Mouse (Mus musculus) lung, postnatal 0 days (tissue): ENCODE results near the gene Ceacam1.

ENCODE experiments used
- CTCF ChIP-seq: IDR thresholded peaks from 2 replicates; pipeline ENCODE4 v1.5.1; 2016; ENCODE audit warnings: antibody characterized with exemption, mild to moderate bottlenecking
- EP300 ChIP-seq: IDR thresholded peaks from 2 replicates; pipeline ENCODE4 v1.6.1; 2016; ENCODE audit warnings: antibody characterized with exemption, mild to moderate bottlenecking, control low read depth

GRCm38 (mm10) chr7:25483133-25483735 lies 5.8 kb upstream of the Ceacam1 start:
- no peak for TF ChIP-seq CTCF
- no peak for TF ChIP-seq EP300
